Mouse (Mus musculus) cortical plate, adult 2 months (tissue): Measurements from ENCODE around the gene Tmem150a.

Experiments used
- CTCF ChIP-seq: fragments of 200-500 bp; IDR thresholded peaks from 2 replicates; pipeline ENCODE4 v1.5.1; 2011; ENCODE audit warnings: mild to moderate bottlenecking, control low read depth, low read length; ENCODE audit not compliant: insufficient read depth; ENCODE audit errors: extremely low read depth
- POLR2A ChIP-seq: fragments of 200-500 bp; IDR thresholded peaks from 2 replicates; pipeline ENCODE4 v1.6.1; 2011; ENCODE audit warnings: mild to moderate bottlenecking, low read length, control low read depth; ENCODE audit not compliant: insufficient read depth; ENCODE audit errors: extremely low read depth

GRCm38 (mm10) chr6:72390795-72391521 lies 35.7 kb downstream of the Tmem150a start:
- no peak for TF ChIP-seq CTCF
- no peak for TF ChIP-seq POLR2A
